Mouse (Mus musculus): ENCODE measurements around the gene Fbxl18. TPM values are rescaled to one million over a fixed set of nuclear protein-coding genes. Genes with fewer than 3 reads are reported as not detected.
A peak's percentile ranks its signal among the peaks of the same experiment; 100 is the strongest.

Gene Fbxl18
- polyA plus RNA-seq, 1 experiment from 2014 or later, result 9.2 TPM

- Histone ChIP-seq H3K9ac (ENCODE audit: low read depth, low read length) (no peak overlapping the region), H3K9me3 (ENCODE audit: control insufficient read depth, low read length) (no peaks in the 10 kb centered on the region), H3K27me3 (replicated peaks; ENCODE audit: control insufficient read depth, insufficient read depth, low read length) (no peaks in the 10 kb centered on the region), H3K4me1 (ENCODE audit: control insufficient read depth, insufficient read depth, low read length) (peaks cover 2% of the 10 kb centered on the region), H3K4me3 (ENCODE audit: low read depth, low read length) (no peak overlapping the region), H3K4me2 (ENCODE audit: low read depth, low read length) (no peak overlapping the region), H3K36me3 (ENCODE audit: control insufficient read depth, insufficient read depth, low read length) (peaks cover 60% of the 10 kb centered on the region), H3K27ac (replicated peaks; ENCODE audit: low read depth, low read length) (peak overlapping the region; percentile 6; the same call in 1 of the 2 replicates)
- 89% methylated on average over 7 of the region's 10 CpGs for WGBS
- ATAC-seq (ENCODE audit: low read depth) (no peak), DNase-seq (ENCODE audit: low spot score) (no peak)
These were observed 19.7 kb downstream of the Fbxl18 start for GRCm38 (mm10) chr5:142875513-142875905.

- peaks cover 56% of the 10 kb centered on the region for H3K36me3 ChIP-seq (ENCODE audit: control insufficient read depth, insufficient read depth, low read length)
- H3K9me3 ChIP-seq (ENCODE audit: control insufficient read depth, low read length), result no peaks in the 10 kb centered on the region
- H3K4me3 ChIP-seq (ENCODE audit: low read depth, low read length), result no peak overlapping the region
- WGBS, result 72% methylated on average over 13 of the region's 13 CpGs
- H3K27me3 ChIP-seq (replicated peaks; ENCODE audit: control insufficient read depth, insufficient read depth, low read length), result no peaks in the 10 kb centered on the region
- ATAC-seq (ENCODE audit: low read depth) (no peak), DNase-seq (ENCODE audit: low spot score) (peak; percentile 62)
- no peak overlapping the region for H3K9ac ChIP-seq (ENCODE audit: low read depth, low read length)
- H3K4me1 ChIP-seq (ENCODE audit: control insufficient read depth, insufficient read depth, low read length), result peaks cover 2% of the 10 kb centered on the region
- no peak overlapping the region for H3K4me2 ChIP-seq (ENCODE audit: low read depth, low read length)
- peak overlapping the region; percentile 6; the same call in 1 of the 2 replicates for H3K27ac ChIP-seq (replicated peaks; ENCODE audit: low read depth, low read length)
These were observed 20.3 kb downstream of the Fbxl18 start for GRCm38 (mm10) chr5:142874791-142875512.

GRCm38 (mm10) chr5:142873718-142874117 is 21.5 kb downstream of the Fbxl18 start:
- peaks cover 52% of the 10 kb centered on the region for H3K36me3 ChIP-seq (ENCODE audit: control insufficient read depth, insufficient read depth, low read length)
- peaks cover 4% of the 10 kb centered on the region for H3K4me1 ChIP-seq (ENCODE audit: control insufficient read depth, insufficient read depth, low read length)
- no peak overlapping the region for H3K9ac ChIP-seq (ENCODE audit: low read depth, low read length)
- DNase-seq (ENCODE audit: low spot score) (no peak), ATAC-seq (ENCODE audit: low read depth) (no peak)
- H3K9me3 ChIP-seq (ENCODE audit: control insufficient read depth, low read length), result no peaks in the 10 kb centered on the region
- no peak overlapping the region for H3K27ac ChIP-seq (replicated peaks; ENCODE audit: low read depth, low read length)
- H3K4me3 ChIP-seq (ENCODE audit: low read depth, low read length), result no peak overlapping the region
- H3K4me2 ChIP-seq (ENCODE audit: low read depth, low read length), result no peak overlapping the region
- 95% methylated on average over 7 of the region's 7 CpGs for WGBS
- no peaks in the 10 kb centered on the region for H3K27me3 ChIP-seq (replicated peaks; ENCODE audit: control insufficient read depth, insufficient read depth, low read length)

GRCm38 (mm10) chr5:142871765-142872164 is 23.5 kb downstream of the Fbxl18 start:
- Histone ChIP-seq H3K27me3 (replicated peaks; ENCODE audit: control insufficient read depth, insufficient read depth, low read length) (no peaks in the 10 kb centered on the region), H3K9ac (ENCODE audit: low read depth, low read length) (no peak overlapping the region; the same call in 1 of the 2 replicates), H3K27ac (replicated peaks; ENCODE audit: low read depth, low read length) (0 out of 2 replicates have a peak overlapping the region, but pooled peaks have one; percentile 39), H3K36me3 (ENCODE audit: control insufficient read depth, insufficient read depth, low read length) (peaks cover 45% of the 10 kb centered on the region), H3K4me1 (ENCODE audit: control insufficient read depth, insufficient read depth, low read length) (peaks cover 2% of the 10 kb centered on the region; the same call in 1 of the 2 replicates), H3K9me3 (ENCODE audit: control insufficient read depth, low read length) (no peaks in the 10 kb centered on the region), H3K4me2 (ENCODE audit: low read depth, low read length) (no peak overlapping the region), H3K4me3 (ENCODE audit: low read depth, low read length) (no peak overlapping the region)
- ATAC-seq (ENCODE audit: low read depth) (no peak), DNase-seq (ENCODE audit: low spot score) (no peak)
- WGBS, result 57% methylated on average over 11 of the region's 12 CpGs

- no peaks in the 10 kb centered on the region for H3K27me3 ChIP-seq (replicated peaks; ENCODE audit: control insufficient read depth, insufficient read depth, low read length)
- ATAC-seq (ENCODE audit: low read depth), result peak; percentile 59
- H3K9me3 ChIP-seq (ENCODE audit: control insufficient read depth, low read length), result no peaks in the 10 kb centered on the region
- H3K27ac ChIP-seq (replicated peaks; ENCODE audit: low read depth, low read length), result 0 out of 2 replicates have a peak overlapping the region, but pooled peaks have one; percentile 39
- H3K36me3 ChIP-seq (ENCODE audit: control insufficient read depth, insufficient read depth, low read length), result peaks cover 26% of the 10 kb centered on the region; the same call in 1 of the 2 replicates
- H3K9ac ChIP-seq (ENCODE audit: low read depth, low read length), result 0 out of 2 replicates have a peak overlapping the region, but pooled peaks have one; percentile 2
- no peak overlapping the region for H3K4me2 ChIP-seq (ENCODE audit: low read depth, low read length)
- peaks cover 2% of the 10 kb centered on the region; the same call in 1 of the 2 replicates for H3K4me1 ChIP-seq (ENCODE audit: control insufficient read depth, insufficient read depth, low read length)
- DNase-seq (ENCODE audit: low spot score), result peak; percentile 75
- WGBS, result 59% methylated on average over 13 of the region's 13 CpGs
- H3K4me3 ChIP-seq (ENCODE audit: low read depth, low read length), result no peak overlapping the region
These were observed 25.8 kb downstream of the Fbxl18 start for GRCm38 (mm10) chr5:142869463-142869862.

GRCm38 (mm10) chr5:142857763-142858229 is 37.4 kb downstream of the Fbxl18 start:
- no peak overlapping the region for H3K4me2 ChIP-seq (ENCODE audit: low read depth, low read length)
- H3K27me3 ChIP-seq (replicated peaks; ENCODE audit: control insufficient read depth, insufficient read depth, low read length), result no peaks in the 10 kb centered on the region
- peak; percentile 23 for DNase-seq (ENCODE audit: low spot score)
- H3K4me1 ChIP-seq (ENCODE audit: control insufficient read depth, insufficient read depth, low read length), result no peaks in the 10 kb centered on the region
- no peak overlapping the region for H3K9ac ChIP-seq (ENCODE audit: low read depth, low read length)
- ATAC-seq (ENCODE audit: low read depth), result no peak
- 56% methylated on average over 16 of the region's 16 CpGs for WGBS
- no peaks in the 10 kb centered on the region for H3K36me3 ChIP-seq (ENCODE audit: control insufficient read depth, insufficient read depth, low read length)
- no peak overlapping the region for H3K27ac ChIP-seq (replicated peaks; ENCODE audit: low read depth, low read length)
- 0 out of 2 replicates have a peak, but pooled peaks cover 3% of the 10 kb centered on the region for H3K9me3 ChIP-seq (ENCODE audit: control insufficient read depth, low read length)
- H3K4me3 ChIP-seq (ENCODE audit: low read depth, low read length), result no peak overlapping the region

- Histone ChIP-seq H3K4me3 (ENCODE audit: low read depth, low read length) (no peak overlapping the region), H3K9me3 (ENCODE audit: control insufficient read depth, low read length) (0 out of 2 replicates have a peak, but pooled peaks cover 3% of the 10 kb centered on the region), H3K4me2 (ENCODE audit: low read depth, low read length) (no peak overlapping the region), H3K27me3 (replicated peaks; ENCODE audit: control insufficient read depth, insufficient read depth, low read length) (no peaks in the 10 kb centered on the region), H3K27ac (replicated peaks; ENCODE audit: low read depth, low read length) (no peak overlapping the region), H3K4me1 (ENCODE audit: control insufficient read depth, insufficient read depth, low read length) (no peaks in the 10 kb centered on the region), H3K9ac (ENCODE audit: low read depth, low read length) (no peak overlapping the region), H3K36me3 (ENCODE audit: control insufficient read depth, insufficient read depth, low read length) (no peaks in the 10 kb centered on the region)
- DNase-seq (ENCODE audit: low spot score) (no peak), ATAC-seq (ENCODE audit: low read depth) (no peak)
- WGBS, result 77% methylated on average over 4 of the region's 4 CpGs
These were observed 38.8 kb downstream of the Fbxl18 start for GRCm38 (mm10) chr5:142856408-142856807.

GRCm38 (mm10) chr5:142854877-142855276 is 40.3 kb downstream of the Fbxl18 start:
- ATAC-seq (ENCODE audit: low read depth) (no peak), DNase-seq (ENCODE audit: low spot score) (no peak)
- Histone ChIP-seq H3K9me3 (ENCODE audit: control insufficient read depth, low read length) (0 out of 2 replicates have a peak, but pooled peaks cover 3% of the 10 kb centered on the region), H3K27ac (replicated peaks; ENCODE audit: low read depth, low read length) (no peak overlapping the region), H3K9ac (ENCODE audit: low read depth, low read length) (no peak overlapping the region), H3K4me2 (ENCODE audit: low read depth, low read length) (no peak overlapping the region), H3K36me3 (ENCODE audit: control insufficient read depth, insufficient read depth, low read length) (no peaks in the 10 kb centered on the region), H3K27me3 (replicated peaks; ENCODE audit: control insufficient read depth, insufficient read depth, low read length) (no peaks in the 10 kb centered on the region), H3K4me1 (ENCODE audit: control insufficient read depth, insufficient read depth, low read length) (no peaks in the 10 kb centered on the region), H3K4me3 (ENCODE audit: low read depth, low read length) (no peak overlapping the region)
- WGBS, result 82% methylated on average over 10 of the region's 10 CpGs
